Mouse (Mus musculus): ENCODE data around the gene Hist1h2ag. TPM values are rescaled to one million over a fixed set of nuclear protein-coding genes. Genes with fewer than 3 reads are reported as not detected.

Gene Hist1h2ag
- polyA plus RNA-seq, 1 experiment = 0.99 TPM

GRCm38 (mm10) chr13:22009642-22010041 lies 33.1 kb downstream of the Hist1h2ag start, which contains the start of gene Prss16:
Prss16 (minus strand) TSS chr13:22009742.
- DNase-seq (ENCODE audit: low read depth) = no peak

GRCm38 (mm10) chr13:22008707-22009106 lies 34.0 kb downstream of the Hist1h2ag start:
- no peak for DNase-seq (ENCODE audit: low read depth)

GRCm38 (mm10) chr13:22007872-22008271 lies 34.9 kb downstream of the Hist1h2ag start:
- no peak for DNase-seq (ENCODE audit: low read depth)

GRCm38 (mm10) chr13:22007121-22007510 lies 35.6 kb downstream of the Hist1h2ag start:
- no peak for DNase-seq (ENCODE audit: low read depth)

- DNase-seq (ENCODE audit: low read depth) = no peak
Measured at GRCm38 (mm10) chr13:22006334-22007120, 36.2 kb downstream of the Hist1h2ag start.

GRCm38 (mm10) chr13:22005605-22006333 lies 37.0 kb downstream of the Hist1h2ag start:
- no peak for DNase-seq (ENCODE audit: low read depth)

- DNase-seq (ENCODE audit: low read depth) = no peak
Measured at GRCm38 (mm10) chr13:22001823-22002222, 40.9 kb downstream of the Hist1h2ag start.

GRCm38 (mm10) chr13:22001346-22001745 lies 41.4 kb downstream of the Hist1h2ag start:
- no peak for DNase-seq (ENCODE audit: low read depth)

- no peak for DNase-seq (ENCODE audit: low read depth)
Measured at GRCm38 (mm10) chr13:21999147-21999546, 43.6 kb downstream of the Hist1h2ag start.

- no peak for DNase-seq (ENCODE audit: low read depth)
Measured at GRCm38 (mm10) chr13:21998412-21998811, 44.3 kb downstream of the Hist1h2ag start.

- no peak for DNase-seq (ENCODE audit: low read depth)
Measured at GRCm38 (mm10) chr13:21997821-21998220, 44.9 kb downstream of the Hist1h2ag start.

GRCm38 (mm10) chr13:21997201-21997820 lies 45.4 kb downstream of the Hist1h2ag start:
- no peak for DNase-seq (ENCODE audit: low read depth)

- no peak for DNase-seq (ENCODE audit: low read depth)
Measured at GRCm38 (mm10) chr13:21996840-21997185, 45.9 kb downstream of the Hist1h2ag start.

GRCm38 (mm10) chr13:21996101-21996839 lies 46.5 kb downstream of the Hist1h2ag start:
- DNase-seq (ENCODE audit: low read depth) = no peak

- no peak for DNase-seq (ENCODE audit: low read depth)
Measured at GRCm38 (mm10) chr13:21995331-21995914, 47.3 kb downstream of the Hist1h2ag start.

- DNase-seq (ENCODE audit: low read depth) = no peak
Measured at GRCm38 (mm10) chr13:21994896-21995295, 47.8 kb downstream of the Hist1h2ag start.

- DNase-seq (ENCODE audit: low read depth) = no peak
Measured at GRCm38 (mm10) chr13:21993957-21994738, 48.6 kb downstream of the Hist1h2ag start.

- DNase-seq (ENCODE audit: low read depth) = no peak
Measured at GRCm38 (mm10) chr13:21992550-21992949, 50.2 kb downstream of the Hist1h2ag start.

All from gonadal fat pad, adult 2 months (tissue).